Mouse (Mus musculus): ENCODE data around the gene Dlgap3. TPM values are rescaled to one million over a fixed set of nuclear protein-coding genes. Genes with fewer than 3 reads are reported as not detected.

Gene Dlgap3
- polyA plus RNA-seq, 1 experiment from 2014 or later: 0.45 TPM

- no peaks in the 10 kb centered on the region for H3K9me3 ChIP-seq (replicated peaks; ENCODE audit: control insufficient read depth, low read length)
- peak overlapping the region; percentile 39; the same call in 1 of the 2 replicates for H3K9ac ChIP-seq (ENCODE audit: low read length)
- H3K36me3 ChIP-seq (ENCODE audit: control insufficient read depth, insufficient read depth, low read length): no peaks in the 10 kb centered on the region
- H3K27me3 ChIP-seq (ENCODE audit: control insufficient read depth, insufficient read depth, low read length): no peaks in the 10 kb centered on the region; the same call in 1 of the 2 replicates
- H3K4me3 ChIP-seq (replicated peaks; ENCODE audit: low read length): no peak overlapping the region
- ATAC-seq (ENCODE audit: insufficient read depth, low FRiP score): peak; percentile 57
- H3K4me2 ChIP-seq (ENCODE audit: low read depth, low read length): 0 out of 2 replicates have a peak overlapping the region, but pooled peaks have one; percentile 9
- 44% methylated on average over 22 of the region's 22 CpGs for WGBS
- peak overlapping the region; percentile 62; the same call in 1 of the 2 replicates for H3K27ac ChIP-seq (ENCODE audit: low read length)
- peaks cover 5% of the 10 kb centered on the region for H3K4me1 ChIP-seq (ENCODE audit: control insufficient read depth, insufficient read depth, low read length)
Measured at GRCm38 (mm10) chr4:127251963-127252585, 83.1 kb downstream of the Dlgap3 start.

GRCm38 (mm10) chr4:127256739-127257138, 87.7 kb downstream of the Dlgap3 start:
- Histone ChIP-seq H3K4me2 (ENCODE audit: low read depth, low read length) (no peak overlapping the region), H3K4me3 (replicated peaks; ENCODE audit: low read length) (no peak overlapping the region)

GRCm38 (mm10) chr4:127258186-127258897, 89.3 kb downstream of the Dlgap3 start:
- no peak overlapping the region for H3K4me3 ChIP-seq (replicated peaks; ENCODE audit: low read length)
- ATAC-seq (ENCODE audit: insufficient read depth, low FRiP score): no peak
- no peaks in the 10 kb centered on the region for H3K9me3 ChIP-seq (replicated peaks; ENCODE audit: control insufficient read depth, low read length)
- no peak overlapping the region for H3K4me2 ChIP-seq (ENCODE audit: low read depth, low read length)
- H3K27ac ChIP-seq (ENCODE audit: low read length): no peak overlapping the region
- no peaks in the 10 kb centered on the region for H3K4me1 ChIP-seq (ENCODE audit: control insufficient read depth, insufficient read depth, low read length)
- H3K9ac ChIP-seq (ENCODE audit: low read length): no peak overlapping the region
- H3K27me3 ChIP-seq (ENCODE audit: control insufficient read depth, insufficient read depth, low read length): no peaks in the 10 kb centered on the region
- 35% methylated on average over 12 of the region's 12 CpGs for WGBS
- H3K36me3 ChIP-seq (ENCODE audit: control insufficient read depth, insufficient read depth, low read length): no peaks in the 10 kb centered on the region

More at GRCm38 (mm10) chr4:127256739-127257138, 87.7 kb downstream of the Dlgap3 start:
- H3K9me3 ChIP-seq (replicated peaks; ENCODE audit: control insufficient read depth, low read length): no peaks in the 10 kb centered on the region
- no peak overlapping the region for H3K27ac ChIP-seq (ENCODE audit: low read length)
- no peaks in the 10 kb centered on the region for H3K36me3 ChIP-seq (ENCODE audit: control insufficient read depth, insufficient read depth, low read length)
- ATAC-seq (ENCODE audit: insufficient read depth, low FRiP score): 0 out of 2 replicates have a peak, but pooled peaks have one; percentile 13
- peaks cover 5% of the 10 kb centered on the region for H3K4me1 ChIP-seq (ENCODE audit: control insufficient read depth, insufficient read depth, low read length)
- WGBS: 58% methylated on average over 5 of the region's 5 CpGs
- H3K9ac ChIP-seq (ENCODE audit: low read length): no peak overlapping the region
- no peaks in the 10 kb centered on the region for H3K27me3 ChIP-seq (ENCODE audit: control insufficient read depth, insufficient read depth, low read length)

- Histone ChIP-seq H3K4me2 (ENCODE audit: low read depth, low read length) (no peak overlapping the region), H3K9me3 (replicated peaks; ENCODE audit: control insufficient read depth, low read length) (no peaks in the 10 kb centered on the region), H3K9ac (ENCODE audit: low read length) (no peak overlapping the region), H3K4me1 (ENCODE audit: control insufficient read depth, insufficient read depth, low read length) (no peaks in the 10 kb centered on the region), H3K27me3 (ENCODE audit: control insufficient read depth, insufficient read depth, low read length) (no peaks in the 10 kb centered on the region), H3K36me3 (ENCODE audit: control insufficient read depth, insufficient read depth, low read length) (no peaks in the 10 kb centered on the region), H3K4me3 (replicated peaks; ENCODE audit: low read length) (no peak overlapping the region), H3K27ac (ENCODE audit: low read length) (no peak overlapping the region)
- 87% methylated on average over 14 of the region's 14 CpGs for WGBS
- no peak for ATAC-seq (ENCODE audit: insufficient read depth, low FRiP score)
Measured at GRCm38 (mm10) chr4:127261601-127262000, 92.6 kb downstream of the Dlgap3 start.

GRCm38 (mm10) chr4:127263438-127264182, 94.6 kb downstream of the Dlgap3 start:
- Histone ChIP-seq H3K36me3 (ENCODE audit: control insufficient read depth, insufficient read depth, low read length) (no peaks in the 10 kb centered on the region), H3K4me2 (ENCODE audit: low read depth, low read length) (no peak overlapping the region), H3K27me3 (ENCODE audit: control insufficient read depth, insufficient read depth, low read length) (no peaks in the 10 kb centered on the region), H3K4me3 (replicated peaks; ENCODE audit: low read length) (no peak overlapping the region), H3K27ac (ENCODE audit: low read length) (0 out of 2 replicates have a peak overlapping the region, but pooled peaks have one; percentile 1), H3K4me1 (ENCODE audit: control insufficient read depth, insufficient read depth, low read length) (no peaks in the 10 kb centered on the region), H3K9ac (ENCODE audit: low read length) (no peak overlapping the region), H3K9me3 (replicated peaks; ENCODE audit: control insufficient read depth, low read length) (no peaks in the 10 kb centered on the region)
- peak; percentile 75 for ATAC-seq (ENCODE audit: insufficient read depth, low FRiP score)
- WGBS: 59% methylated on average over 19 of the region's 19 CpGs

- no peaks in the 10 kb centered on the region for H3K4me1 ChIP-seq (ENCODE audit: control insufficient read depth, insufficient read depth, low read length)
- no peak overlapping the region for H3K9ac ChIP-seq (ENCODE audit: low read length)
- H3K36me3 ChIP-seq (ENCODE audit: control insufficient read depth, insufficient read depth, low read length): no peaks in the 10 kb centered on the region
- no peak overlapping the region for H3K4me2 ChIP-seq (ENCODE audit: low read depth, low read length)
- 62% methylated on average over 5 of the region's 5 CpGs for WGBS
- no peak overlapping the region for H3K4me3 ChIP-seq (replicated peaks; ENCODE audit: low read length)
- no peaks in the 10 kb centered on the region for H3K27me3 ChIP-seq (ENCODE audit: control insufficient read depth, insufficient read depth, low read length)
- H3K9me3 ChIP-seq (replicated peaks; ENCODE audit: control insufficient read depth, low read length): no peaks in the 10 kb centered on the region
- no peak for ATAC-seq (ENCODE audit: insufficient read depth, low FRiP score)
- H3K27ac ChIP-seq (ENCODE audit: low read length): 0 out of 2 replicates have a peak overlapping the region, but pooled peaks have one; percentile 1
Measured at GRCm38 (mm10) chr4:127264183-127264554, 95.2 kb downstream of the Dlgap3 start.

GRCm38 (mm10) chr4:127278451-127279001, 109.5 kb downstream of the Dlgap3 start:
- ATAC-seq (ENCODE audit: insufficient read depth, low FRiP score): peak; percentile 40; the same call in 1 of the 2 replicates
- no peaks in the 10 kb centered on the region for H3K36me3 ChIP-seq (ENCODE audit: control insufficient read depth, insufficient read depth, low read length)
- no peaks in the 10 kb centered on the region for H3K4me1 ChIP-seq (ENCODE audit: control insufficient read depth, insufficient read depth, low read length)
- no peak overlapping the region for H3K4me2 ChIP-seq (ENCODE audit: low read depth, low read length)
- H3K27me3 ChIP-seq (ENCODE audit: control insufficient read depth, insufficient read depth, low read length): no peaks in the 10 kb centered on the region
- no peaks in the 10 kb centered on the region for H3K9me3 ChIP-seq (replicated peaks; ENCODE audit: control insufficient read depth, low read length)
- H3K4me3 ChIP-seq (replicated peaks; ENCODE audit: low read length): no peak overlapping the region
- WGBS: 48% methylated on average over 9 of the region's 9 CpGs
- H3K27ac ChIP-seq (ENCODE audit: low read length): no peak overlapping the region
- no peak overlapping the region for H3K9ac ChIP-seq (ENCODE audit: low read length)

GRCm38 (mm10) chr4:127279241-127279640, 110.2 kb downstream of the Dlgap3 start:
- H3K27ac ChIP-seq (ENCODE audit: low read length): no peak overlapping the region
- ATAC-seq (ENCODE audit: insufficient read depth, low FRiP score): no peak

More at GRCm38 (mm10) chr4:127279241-127279640, 110.2 kb downstream of the Dlgap3 start:
- no peak overlapping the region for H3K4me2 ChIP-seq (ENCODE audit: low read depth, low read length)
- no peaks in the 10 kb centered on the region for H3K27me3 ChIP-seq (ENCODE audit: control insufficient read depth, insufficient read depth, low read length)
- H3K9me3 ChIP-seq (replicated peaks; ENCODE audit: control insufficient read depth, low read length): no peaks in the 10 kb centered on the region
- H3K36me3 ChIP-seq (ENCODE audit: control insufficient read depth, insufficient read depth, low read length): no peaks in the 10 kb centered on the region
- H3K4me3 ChIP-seq (replicated peaks; ENCODE audit: low read length): no peak overlapping the region
- H3K4me1 ChIP-seq (ENCODE audit: control insufficient read depth, insufficient read depth, low read length): no peaks in the 10 kb centered on the region
- no peak overlapping the region for H3K9ac ChIP-seq (ENCODE audit: low read length)
- WGBS: 70% methylated on average over 9 of the region's 9 CpGs
